Mouse (Mus musculus) forebrain, embryonic 10.5 days (tissue): Measurements from ENCODE around the gene Acadvl. TPM values are rescaled to one million over a fixed set of nuclear protein-coding genes. Genes with fewer than 3 reads are reported as not detected.

Experiments used
- DNase-seq: peaks from one replicate; pipeline ENCODE4 v3.0.0-alpha.2; 2017; ENCODE audit warnings: low spot score; ENCODE audit errors: extremely low spot score
- H3K27ac ChIP-seq: fragments of 300-500 bp; sonication (generic); 2 replicates; pipeline ENCODE4 v1.5.1; 2016; ENCODE audit warnings: mild to moderate bottlenecking
- H3K27me3 ChIP-seq: fragments of 300-500 bp; sonication (generic); 2 replicates; pipeline ENCODE4 v1.6.1; 2016; ENCODE audit warnings: mild to moderate bottlenecking; ENCODE audit not compliant: poor library complexity, severe bottlenecking
- H3K36me3 ChIP-seq: fragments of 300-500 bp; sonication (generic); replicated peaks from 2 replicates; pipeline ENCODE4 v1.6.1; 2016; ENCODE audit warnings: mild to moderate bottlenecking, moderate library complexity
- H3K4me1 ChIP-seq: fragments of 300-500 bp; sonication (generic); 2 replicates; pipeline ENCODE4 v1.6.1; 2016
- H3K4me3 ChIP-seq: fragments of 300-500 bp; sonication (generic); 2 replicates; pipeline ENCODE4 v1.5.1; 2016; ENCODE audit warnings: mild to moderate bottlenecking, moderate library complexity
- H3K9me3 ChIP-seq: fragments of 300-500 bp; sonication (generic); 2 replicates; pipeline ENCODE4 v1.6.1; 2016; ENCODE audit warnings: mild to moderate bottlenecking, moderate library complexity
- WGBS: fragments of 180-500 bp; shearing (Covaris S2); methylation state at CpG from one replicate; pipeline ENCODE4 v1.1.7; 2016; 5-methylcytosine and 5-hydroxymethylcytosine counted together
- polyA plus RNA-seq: library from polyadenylated mRNA; unstranded; fragments of >200 nt; fragmentation: Nextera tagmentation; extraction: Ambion mirVana; gene quantifications from 2 replicates; pipeline ENCODE4 v1.2.1, GENCODE M21; 2016

Gene Acadvl
- polyA plus RNA-seq, 1 experiment from 2014 or later, result 44.1 TPM

DNA sequence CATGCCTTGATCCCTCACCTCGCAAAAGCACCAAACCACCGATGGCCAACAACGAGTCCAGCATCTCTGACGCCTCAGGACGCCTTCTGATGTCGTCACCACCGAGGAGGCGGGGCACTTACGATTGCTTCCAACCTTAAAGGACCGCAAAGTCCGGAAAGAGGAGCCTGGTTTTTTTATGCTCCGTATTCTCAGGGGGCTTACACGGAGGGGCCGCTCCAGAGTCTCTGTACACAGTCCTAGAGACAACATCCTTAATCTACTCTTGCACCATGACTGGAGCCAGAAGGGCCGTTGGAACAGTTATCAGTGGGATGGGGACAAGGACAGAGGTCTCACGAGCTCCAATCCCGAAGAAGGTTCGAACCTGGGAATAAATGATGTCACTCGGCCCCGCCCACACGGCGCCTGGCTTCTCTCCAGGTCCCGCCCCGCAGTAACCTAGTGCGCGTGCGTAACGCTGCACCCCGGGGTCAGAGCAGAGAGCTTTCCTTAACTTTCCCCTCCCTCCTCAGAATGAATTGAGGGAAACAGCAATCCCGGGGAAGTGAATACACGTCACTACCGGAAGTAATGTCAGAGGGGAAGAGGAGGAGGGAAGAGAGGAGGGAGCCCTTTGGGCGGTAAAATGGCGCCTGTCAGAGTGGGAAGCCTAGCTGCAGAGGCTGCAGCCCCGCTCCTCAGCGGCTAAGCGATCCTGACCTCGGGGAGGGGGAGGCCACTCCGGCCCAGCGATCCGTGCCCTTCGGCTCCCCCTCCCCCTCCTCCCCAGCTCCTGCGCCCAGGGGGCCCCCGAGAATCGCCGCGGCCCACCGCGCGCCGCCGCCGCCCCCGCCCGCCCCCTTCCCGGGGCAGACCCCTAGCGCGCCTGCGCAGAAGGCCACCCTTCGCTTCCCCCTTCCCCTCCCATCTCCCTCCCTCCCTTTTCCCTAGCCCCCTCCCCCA is 34.7 kb downstream of the Acadvl start:
- H3K36me3 ChIP-seq, result peaks cover 66% of the 10 kb centered on the region
- peak overlapping the region; percentile 99 for H3K4me3 ChIP-seq
- H3K27me3 ChIP-seq, result no peaks in the 10 kb centered on the region
- H3K4me1 ChIP-seq, result peaks cover 38% of the 10 kb centered on the region
- H3K27ac ChIP-seq, result peak overlapping the region; percentile 99
- WGBS, result under 1% methylated on average over 39 of the region's 60 CpGs
- DNase-seq, result peak; percentile 99
- no peaks in the 10 kb centered on the region for H3K9me3 ChIP-seq

- peaks cover 38% of the 10 kb centered on the region for H3K4me1 ChIP-seq
- DNase-seq, result no peak
- WGBS, result 5% methylated on average over 16 of the region's 16 CpGs
- no peaks in the 10 kb centered on the region for H3K9me3 ChIP-seq
- peak overlapping the region; percentile 99 for H3K27ac ChIP-seq
- H3K36me3 ChIP-seq, result peaks cover 66% of the 10 kb centered on the region
- H3K4me3 ChIP-seq, result peak overlapping the region; percentile 99
- no peaks in the 10 kb centered on the region for H3K27me3 ChIP-seq
Measured at GRCm38 (mm10) chr11:69979827-69980195, 35.4 kb downstream of the Acadvl start.

DNA sequence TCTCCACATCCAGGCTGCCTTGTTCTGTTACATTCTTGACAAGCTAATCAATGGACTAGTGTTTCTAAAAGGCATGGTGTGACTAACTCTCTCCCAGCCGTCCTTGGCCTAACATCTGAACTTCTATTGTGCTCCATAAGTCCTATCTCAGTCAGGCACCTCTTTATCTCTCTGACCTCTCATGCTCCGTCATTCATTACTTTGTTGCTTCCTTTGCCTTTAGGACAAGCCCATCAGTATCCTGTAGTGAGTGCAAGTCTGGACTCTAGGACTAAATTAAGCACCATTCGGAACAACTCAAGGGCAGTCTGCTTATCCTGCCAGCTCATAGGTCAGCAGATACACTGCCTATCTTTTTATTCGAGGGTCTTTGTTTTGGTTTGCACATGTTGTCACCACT is 38.9 kb downstream of the Acadvl start:
- no peaks in the 10 kb centered on the region for H3K27me3 ChIP-seq
- WGBS, result 84% methylated on average over 4 of the region's 4 CpGs
- peaks cover 14% of the 10 kb centered on the region for H3K4me1 ChIP-seq
- H3K27ac ChIP-seq, result no peak overlapping the region
- no peak for DNase-seq
- H3K9me3 ChIP-seq, result no peaks in the 10 kb centered on the region
- peaks cover 79% of the 10 kb centered on the region for H3K36me3 ChIP-seq
- H3K4me3 ChIP-seq, result no peak overlapping the region

- Histone ChIP-seq H3K27me3 (no peaks in the 10 kb centered on the region), H3K4me3 (no peak overlapping the region), H3K36me3 (peaks cover 87% of the 10 kb centered on the region), H3K9me3 (no peaks in the 10 kb centered on the region), H3K4me1 (peaks cover 12% of the 10 kb centered on the region), H3K27ac (no peak overlapping the region)
- WGBS, result 93% methylated on average over 2 of the region's 2 CpGs
- DNase-seq, result no peak
Measured at GRCm38 (mm10) chr11:69974907-69975306, 40.3 kb downstream of the Acadvl start.

GRCm38 (mm10) chr11:69970775-69971174 is 44.4 kb downstream of the Acadvl start:
- no peak for DNase-seq
- H3K4me3 ChIP-seq, result no peak overlapping the region
- H3K36me3 ChIP-seq, result peaks cover 81% of the 10 kb centered on the region
- H3K4me1 ChIP-seq, result peaks cover 12% of the 10 kb centered on the region
- H3K9me3 ChIP-seq, result no peaks in the 10 kb centered on the region
- peaks cover 27% of the 10 kb centered on the region for H3K27me3 ChIP-seq
- 95% methylated on average over 3 of the region's 3 CpGs for WGBS
- no peak overlapping the region for H3K27ac ChIP-seq

DNA sequence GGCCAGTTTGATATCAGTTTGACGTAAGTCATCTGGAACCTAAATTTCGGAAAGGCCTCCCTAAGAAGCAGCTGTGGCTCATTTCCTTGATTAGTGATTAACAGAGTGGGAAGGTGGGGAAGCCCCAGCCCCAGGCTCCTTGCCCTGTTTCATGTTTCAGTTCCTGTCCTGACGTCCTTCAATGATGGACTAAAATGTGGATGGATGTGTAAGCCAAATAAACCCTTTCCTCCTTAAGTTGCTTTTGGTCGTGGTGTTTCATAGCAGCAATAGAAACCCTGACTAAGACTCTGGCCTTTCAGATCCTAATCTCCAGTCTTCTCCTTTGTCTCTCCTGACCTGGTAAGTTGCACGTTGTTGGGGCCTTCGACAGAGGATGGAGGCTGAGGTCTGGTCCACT is 45.0 kb downstream of the Acadvl start:
- H3K4me1 ChIP-seq, result peaks cover 16% of the 10 kb centered on the region
- peaks cover 32% of the 10 kb centered on the region for H3K27me3 ChIP-seq
- no peak overlapping the region for H3K27ac ChIP-seq
- H3K9me3 ChIP-seq, result no peaks in the 10 kb centered on the region
- no peak for DNase-seq
- 89% methylated on average over 6 of the region's 6 CpGs for WGBS
- no peak overlapping the region for H3K4me3 ChIP-seq
- H3K36me3 ChIP-seq, result peaks cover 75% of the 10 kb centered on the region

- Histone ChIP-seq H3K4me3 (no peak overlapping the region), H3K36me3 (peaks cover 61% of the 10 kb centered on the region), H3K4me1 (peaks cover 21% of the 10 kb centered on the region), H3K27me3 (peaks cover 47% of the 10 kb centered on the region), H3K27ac (no peak overlapping the region), H3K9me3 (no peaks in the 10 kb centered on the region)
- WGBS, result 93% methylated on average over 4 of the region's 4 CpGs
- DNase-seq, result no peak
Measured at GRCm38 (mm10) chr11:69968793-69969192, 46.4 kb downstream of the Acadvl start.

- peak overlapping the region; percentile 74 for H3K27ac ChIP-seq
- H3K36me3 ChIP-seq, result peaks cover 43% of the 10 kb centered on the region
- H3K9me3 ChIP-seq, result no peaks in the 10 kb centered on the region
- peaks cover 65% of the 10 kb centered on the region for H3K27me3 ChIP-seq
- WGBS, result 42% methylated on average over 17 of the region's 17 CpGs
- no peak for DNase-seq
- peak overlapping the region; percentile 48 for H3K4me3 ChIP-seq
- H3K4me1 ChIP-seq, result peaks cover 21% of the 10 kb centered on the region
Measured at GRCm38 (mm10) chr11:69966860-69967517, 48.2 kb downstream of the Acadvl start.

DNA sequence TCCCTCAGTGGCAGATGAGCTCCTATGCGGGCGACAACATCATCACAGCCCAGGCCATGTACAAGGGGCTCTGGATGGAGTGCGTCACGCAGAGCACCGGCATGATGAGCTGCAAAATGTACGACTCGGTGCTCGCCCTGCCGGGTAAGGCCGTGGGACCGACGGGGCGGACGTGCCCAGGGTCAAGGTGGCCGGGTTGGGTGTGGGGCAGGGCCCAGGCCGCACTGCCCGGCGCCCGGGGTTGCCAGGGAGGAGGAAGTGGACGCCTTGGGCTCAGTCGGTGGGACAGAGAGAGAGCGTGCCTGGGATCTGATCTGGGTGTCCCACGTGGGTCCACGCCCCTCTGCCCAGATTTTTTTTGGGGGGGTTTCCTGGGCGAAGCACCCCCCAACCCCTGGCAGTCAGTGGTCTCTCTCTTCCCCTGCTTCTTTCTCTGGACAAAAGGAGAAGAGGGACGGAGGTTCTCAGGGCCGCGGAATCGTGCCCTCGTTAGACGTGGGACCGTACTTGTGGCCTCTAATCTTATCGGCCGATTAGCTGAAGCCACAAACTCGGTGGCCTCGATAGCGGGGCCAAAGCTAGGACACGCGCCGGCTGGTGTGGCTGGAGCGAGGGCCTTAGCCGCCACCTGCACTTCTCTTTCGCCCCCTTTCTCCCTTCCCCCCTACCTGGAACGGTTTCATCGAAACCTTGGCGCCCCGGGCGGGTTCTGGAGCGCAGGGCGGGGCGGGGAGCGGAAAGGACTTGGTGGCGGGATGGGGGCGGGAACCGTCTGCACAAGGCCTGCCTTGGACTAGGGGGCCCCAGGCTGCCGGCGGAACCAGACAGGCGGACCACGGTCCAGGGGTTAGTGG is 49.0 kb downstream of the Acadvl start:
- Histone ChIP-seq H3K27me3 (peaks cover 72% of the 10 kb centered on the region), H3K4me3 (peak overlapping the region; percentile 48), H3K4me1 (peaks cover 21% of the 10 kb centered on the region), H3K9me3 (no peaks in the 10 kb centered on the region), H3K27ac (peak overlapping the region; percentile 74), H3K36me3 (peaks cover 35% of the 10 kb centered on the region)
- 2% methylated on average over 59 of the region's 59 CpGs for WGBS
- DNase-seq, result peak; percentile 32

DNA sequence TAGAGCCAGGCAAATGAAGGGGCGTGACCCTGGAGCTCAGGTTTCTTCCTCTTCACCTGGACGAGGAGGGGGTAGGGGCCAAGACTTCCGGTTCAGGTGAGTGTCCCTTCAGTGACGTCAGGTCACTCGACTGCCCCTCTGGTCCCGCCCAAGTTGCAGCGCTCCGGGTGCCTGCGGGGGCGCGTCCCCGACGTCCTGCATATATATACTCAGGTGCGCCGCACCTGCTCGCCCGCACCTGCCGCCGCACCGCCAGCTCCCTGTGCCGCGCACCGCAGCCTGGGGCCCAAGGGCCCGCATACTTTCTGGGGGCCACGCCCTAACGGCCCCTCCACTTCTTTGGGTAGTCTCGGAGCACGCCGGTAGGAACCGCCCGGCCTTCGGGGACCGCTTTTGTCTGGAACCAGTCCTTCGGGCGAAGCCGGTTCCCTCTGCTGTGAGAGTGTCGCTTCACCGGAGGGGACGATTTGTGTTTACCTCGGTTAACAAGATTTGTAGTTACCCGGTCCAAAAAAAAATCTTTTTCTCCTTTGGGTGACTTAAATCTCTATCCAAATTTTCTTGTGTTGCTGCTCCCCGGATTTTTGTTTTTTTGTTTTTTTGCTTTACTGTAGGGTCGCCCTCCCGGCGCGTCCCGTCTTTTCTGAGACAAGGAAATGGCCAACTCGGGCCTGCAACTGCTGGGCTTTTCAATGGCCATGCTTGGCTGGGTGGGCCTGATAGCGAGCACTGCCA is 49.8 kb downstream of the Acadvl start:
- Histone ChIP-seq H3K9me3 (no peaks in the 10 kb centered on the region), H3K27ac (peak overlapping the region; percentile 74; the same call in 1 of the 2 replicates), H3K4me1 (peaks cover 21% of the 10 kb centered on the region), H3K4me3 (peak overlapping the region; percentile 48), H3K27me3 (peaks cover 80% of the 10 kb centered on the region), H3K36me3 (peaks cover 31% of the 10 kb centered on the region)
- 2% methylated on average over 49 of the region's 49 CpGs for WGBS
- DNase-seq, result no peak

GRCm38 (mm10) chr11:69964650-69965270 is 50.5 kb downstream of the Acadvl start, which contains the start of gene Cldn7:
Cldn7 (plus strand) TSS chr11:69964779.
- peak within 1 kb of the TSS; percentile 48 for H3K4me3 ChIP-seq
- DNase-seq, result no peak
- no peaks in the 10 kb centered on the region for H3K9me3 ChIP-seq
- peaks cover 80% of the 10 kb centered on the region for H3K27me3 ChIP-seq
- H3K27ac ChIP-seq, result no peak within 1 kb of the TSS
- H3K4me1 ChIP-seq, result peaks cover 21% of the 10 kb centered on the region
- 8% methylated on average over 24 of the region's 24 CpGs for WGBS
- peaks cover 24% of the 10 kb centered on the region for H3K36me3 ChIP-seq
